Mouse (Mus musculus): Measurements from ENCODE around the gene C2cd2l.
"Not testable (repeated sequence)": the region's sequence is repeated elsewhere in the genome, so short reads cannot be mapped to it uniquely, and the experiment has no call there.

The C2cd2l gene

GRCm38 (mm10) chr9:44319887-44320798, at the start of gene C2cd2l:
Gene C2cd2l (minus strand): TSS chr9:44320285.
- no peak for DNase-seq (ENCODE audit: low read depth, low spot score)

GRCm38 (mm10) chr9:44364480-44364879, 44.4 kb upstream of the C2cd2l start:
- DNase-seq (ENCODE audit: low read depth, low spot score) = no peak

GRCm38 (mm10) chr9:44361931-44362330, 41.8 kb upstream of the C2cd2l start:
- DNase-seq (ENCODE audit: low read depth, low spot score) = not testable (repeated sequence)

- peak; percentile 95 for DNase-seq (ENCODE audit: low read depth, low spot score)
Measured at GRCm38 (mm10) chr9:44361190-44361917, 41.3 kb upstream of the C2cd2l start, which contains the start of gene Vps11. Gene Vps11 (minus strand): TSS chr9:44361670.

GRCm38 (mm10) chr9:44357207-44357606, 37.1 kb upstream of the C2cd2l start:
- no peak for DNase-seq (ENCODE audit: low read depth, low spot score)

GRCm38 (mm10) chr9:44353142-44353541, 33.1 kb upstream of the C2cd2l start:
- no peak for DNase-seq (ENCODE audit: low read depth, low spot score)

GRCm38 (mm10) chr9:44352337-44352736, 32.3 kb upstream of the C2cd2l start:
- DNase-seq (ENCODE audit: low read depth, low spot score) = no peak

GRCm38 (mm10) chr9:44351396-44351795, 31.3 kb upstream of the C2cd2l start:
- DNase-seq (ENCODE audit: low read depth, low spot score) = no peak

GRCm38 (mm10) chr9:44348546-44348945, 28.5 kb upstream of the C2cd2l start:
- DNase-seq (ENCODE audit: low read depth, low spot score) = no peak

- no peak for DNase-seq (ENCODE audit: low read depth, low spot score)
Measured at GRCm38 (mm10) chr9:44347621-44348020, 27.5 kb upstream of the C2cd2l start.

GRCm38 (mm10) chr9:44347166-44347565, 27.1 kb upstream of the C2cd2l start:
- DNase-seq (ENCODE audit: low read depth, low spot score) = no peak

GRCm38 (mm10) chr9:44345570-44346433, 25.7 kb upstream of the C2cd2l start:
- no peak for DNase-seq (ENCODE audit: low read depth, low spot score)

- DNase-seq (ENCODE audit: low read depth, low spot score) = no peak
Measured at GRCm38 (mm10) chr9:44343781-44344421, 23.8 kb upstream of the C2cd2l start, which contains the start of gene Hmbs. Gene Hmbs (minus strand): TSS chr9:44344228.

GRCm38 (mm10) chr9:44343290-44343689, 23.2 kb upstream of the C2cd2l start:
- DNase-seq (ENCODE audit: low read depth, low spot score) = no peak

GRCm38 (mm10) chr9:44342605-44343004, 22.5 kb upstream of the C2cd2l start:
- DNase-seq (ENCODE audit: low read depth, low spot score) = no peak

GRCm38 (mm10) chr9:44342173-44342572, 22.1 kb upstream of the C2cd2l start:
- no peak for DNase-seq (ENCODE audit: low read depth, low spot score)

GRCm38 (mm10) chr9:44341487-44341886, 21.4 kb upstream of the C2cd2l start:
- DNase-seq (ENCODE audit: low read depth, low spot score) = no peak

- no peak for DNase-seq (ENCODE audit: low read depth, low spot score)
Measured at GRCm38 (mm10) chr9:44338574-44338973, 18.5 kb upstream of the C2cd2l start.

GRCm38 (mm10) chr9:44337436-44338169, 17.5 kb upstream of the C2cd2l start:
- DNase-seq (ENCODE audit: low read depth, low spot score) = no peak

- DNase-seq (ENCODE audit: low read depth, low spot score) = no peak
Measured at GRCm38 (mm10) chr9:44336964-44337363, 16.9 kb upstream of the C2cd2l start.
